Mouse (Mus musculus): ENCODE measurements at regions not wholly inside any gene's neighbourhood (a gene's known extent, or its start where the extent isn't known, plus 50 kb on each side); places are given as distances from the start of the nearest gene placed in this dataset.

GRCm38 (mm10) chr2:148575433-148575832 is 97.0 kb upstream of the Nxt1 start:
- 77% methylated on average over 3 of the region's 3 CpGs for WGBS
- no peaks in the 10 kb centered on the region for H3K36me3 ChIP-seq (ENCODE audit: control insufficient read depth, insufficient read depth, low read length)
- H3K4me1 ChIP-seq (ENCODE audit: control insufficient read depth, insufficient read depth, insufficient read length): peaks cover 6% of the 10 kb centered on the region; the same call in 1 of the 2 replicates
- H3K27ac ChIP-seq (ENCODE audit: insufficient read depth, low read length): no peak overlapping the region
- DNase-seq (ENCODE audit: low read depth in 1 of 2, low spot score in 2 of 2): no peak
- no peak for TF ChIP-seq CTCF (IDR thresholded peaks at IDR 0.05; ENCODE audit: extremely low read depth, insufficient read depth, insufficient read length, insufficient replicate concordance)
- no peak for TF ChIP-seq POLR2A (IDR thresholded peaks at IDR 0.05; ENCODE audit: low read depth, low read length)
- no peaks in the 10 kb centered on the region for H3K27me3 ChIP-seq (ENCODE audit: control insufficient read depth, insufficient read depth, low read length)
- H3K4me3 ChIP-seq (ENCODE audit: extremely low read depth, insufficient read depth, insufficient read length): no peak overlapping the region

GRCm38 (mm10) chr2:148572165-148572564 is 100.2 kb upstream of the Nxt1 start:
- 10% methylated on average over 1 of the region's 1 CpGs for WGBS
- peaks cover 3% of the 10 kb centered on the region; the same call in 1 of the 2 replicates for H3K4me1 ChIP-seq (ENCODE audit: control insufficient read depth, insufficient read depth, insufficient read length)
- H3K4me3 ChIP-seq (ENCODE audit: extremely low read depth, insufficient read depth, insufficient read length): no peak overlapping the region
- no peak overlapping the region for H3K27ac ChIP-seq (ENCODE audit: insufficient read depth, low read length)
- H3K27me3 ChIP-seq (ENCODE audit: control insufficient read depth, insufficient read depth, low read length): no peaks in the 10 kb centered on the region
- DNase-seq (ENCODE audit: low read depth in 1 of 2, low spot score in 2 of 2): peak in 1 of 2 experiments; percentile 66
- TF ChIP-seq CTCF (IDR thresholded peaks at IDR 0.05; ENCODE audit: extremely low read depth, insufficient read depth, insufficient read length, insufficient replicate concordance): peak; percentile 25; the same call in 1 of the 2 replicates
- TF ChIP-seq POLR2A (IDR thresholded peaks at IDR 0.05; ENCODE audit: low read depth, low read length): no peak
- no peaks in the 10 kb centered on the region for H3K36me3 ChIP-seq (ENCODE audit: control insufficient read depth, insufficient read depth, low read length)

- Histone ChIP-seq H3K4me1 (ENCODE audit: control insufficient read depth, insufficient read depth, insufficient read length) (peaks cover 3% of the 10 kb centered on the region; the same call in 1 of the 2 replicates), H3K27ac (ENCODE audit: insufficient read depth, low read length) (no peak overlapping the region), H3K4me3 (ENCODE audit: extremely low read depth, insufficient read depth, insufficient read length) (no peak overlapping the region), H3K36me3 (ENCODE audit: control insufficient read depth, insufficient read depth, low read length) (no peaks in the 10 kb centered on the region), H3K27me3 (ENCODE audit: control insufficient read depth, insufficient read depth, low read length) (no peaks in the 10 kb centered on the region)
- 79% methylated on average over 1 of the region's 1 CpGs for WGBS
- DNase-seq (ENCODE audit: low read depth in 1 of 2, low spot score in 2 of 2): no peak
- TF ChIP-seq POLR2A (IDR thresholded peaks at IDR 0.05; ENCODE audit: low read depth, low read length): no peak
- no peak for TF ChIP-seq CTCF (IDR thresholded peaks at IDR 0.05; ENCODE audit: extremely low read depth, insufficient read depth, insufficient read length, insufficient replicate concordance)
Measured at GRCm38 (mm10) chr2:148571616-148572015, 100.8 kb upstream of the Nxt1 start.

- no peaks in the 10 kb centered on the region for H3K27me3 ChIP-seq (ENCODE audit: control insufficient read depth, insufficient read depth, low read length)
- H3K4me1 ChIP-seq (ENCODE audit: control insufficient read depth, insufficient read depth, insufficient read length): peaks cover 3% of the 10 kb centered on the region; the same call in 1 of the 2 replicates
- no peak for DNase-seq (ENCODE audit: low read depth in 1 of 2, low spot score in 2 of 2)
- H3K27ac ChIP-seq (ENCODE audit: insufficient read depth, low read length): no peak overlapping the region
- no peak overlapping the region for H3K4me3 ChIP-seq (ENCODE audit: extremely low read depth, insufficient read depth, insufficient read length)
- TF ChIP-seq CTCF (IDR thresholded peaks at IDR 0.05; ENCODE audit: extremely low read depth, insufficient read depth, insufficient read length, insufficient replicate concordance) (no peak), POLR2A (IDR thresholded peaks at IDR 0.05; ENCODE audit: low read depth, low read length) (no peak)
- WGBS: 89% methylated on average over 5 of the region's 5 CpGs
- H3K36me3 ChIP-seq (ENCODE audit: control insufficient read depth, insufficient read depth, low read length): no peaks in the 10 kb centered on the region
Measured at GRCm38 (mm10) chr2:148571018-148571417, 101.4 kb upstream of the Nxt1 start.

- WGBS: 55% methylated on average over 2 of the region's 2 CpGs
- no peaks in the 10 kb centered on the region for H3K36me3 ChIP-seq (ENCODE audit: control insufficient read depth, insufficient read depth, low read length)
- no peak overlapping the region for H3K4me3 ChIP-seq (ENCODE audit: extremely low read depth, insufficient read depth, insufficient read length)
Measured at GRCm38 (mm10) chr2:148567930-148568481, 104.4 kb upstream of the Nxt1 start.

GRCm38 (mm10) chr2:148563390-148563789 is 109.0 kb upstream of the Nxt1 start:
- DNase-seq (ENCODE audit: low read depth in 1 of 2, low spot score in 2 of 2): no peak
- Histone ChIP-seq H3K4me3 (ENCODE audit: extremely low read depth, insufficient read depth, insufficient read length) (no peak overlapping the region), H3K4me1 (ENCODE audit: control insufficient read depth, insufficient read depth, insufficient read length) (peaks cover 11% of the 10 kb centered on the region), H3K36me3 (ENCODE audit: control insufficient read depth, insufficient read depth, low read length) (no peaks in the 10 kb centered on the region), H3K27ac (ENCODE audit: insufficient read depth, low read length) (peak overlapping the region; percentile 61; the same call in 1 of the 2 replicates), H3K27me3 (ENCODE audit: control insufficient read depth, insufficient read depth, low read length) (no peaks in the 10 kb centered on the region)
- TF ChIP-seq CTCF (IDR thresholded peaks at IDR 0.05; ENCODE audit: extremely low read depth, insufficient read depth, insufficient read length, insufficient replicate concordance) (no peak), POLR2A (IDR thresholded peaks at IDR 0.05; ENCODE audit: low read depth, low read length) (no peak)
- WGBS: 4% methylated on average over 3 of the region's 3 CpGs

More at GRCm38 (mm10) chr2:148567930-148568481, 104.4 kb upstream of the Nxt1 start:
- 0 out of 2 replicates have a peak overlapping the region, but pooled peaks have one; percentile 28 for H3K27ac ChIP-seq (ENCODE audit: insufficient read depth, low read length)
- TF ChIP-seq POLR2A (IDR thresholded peaks at IDR 0.05; ENCODE audit: low read depth, low read length): no peak
- TF ChIP-seq CTCF (IDR thresholded peaks at IDR 0.05; ENCODE audit: extremely low read depth, insufficient read depth, insufficient read length, insufficient replicate concordance): no peak
- H3K27me3 ChIP-seq (ENCODE audit: control insufficient read depth, insufficient read depth, low read length): no peaks in the 10 kb centered on the region
- H3K4me1 ChIP-seq (ENCODE audit: control insufficient read depth, insufficient read depth, insufficient read length): peaks cover 7% of the 10 kb centered on the region; the same call in 1 of the 2 replicates
- DNase-seq (ENCODE audit: low read depth in 1 of 2, low spot score in 2 of 2): no peak

GRCm38 (mm10) chr2:148562041-148562440 is 110.4 kb upstream of the Nxt1 start:
- no peaks in the 10 kb centered on the region for H3K36me3 ChIP-seq (ENCODE audit: control insufficient read depth, insufficient read depth, low read length)
- peak overlapping the region; percentile 56 for H3K27ac ChIP-seq (ENCODE audit: insufficient read depth, low read length)
- TF ChIP-seq CTCF (IDR thresholded peaks at IDR 0.05; ENCODE audit: extremely low read depth, insufficient read depth, insufficient read length, insufficient replicate concordance) (no peak), POLR2A (IDR thresholded peaks at IDR 0.05; ENCODE audit: low read depth, low read length) (no peak)
- no peak overlapping the region for H3K4me3 ChIP-seq (ENCODE audit: extremely low read depth, insufficient read depth, insufficient read length)
- DNase-seq (ENCODE audit: low read depth in 1 of 2, low spot score in 2 of 2): no peak
- 31% methylated on average over 3 of the region's 3 CpGs for WGBS
- no peaks in the 10 kb centered on the region for H3K27me3 ChIP-seq (ENCODE audit: control insufficient read depth, insufficient read depth, low read length)
- H3K4me1 ChIP-seq (ENCODE audit: control insufficient read depth, insufficient read depth, insufficient read length): peaks cover 11% of the 10 kb centered on the region

Measured in spleen, adult 2 months (tissue).